Mouse (Mus musculus): ENCODE measurements around the gene Fam43b. TPM values are rescaled to one million over a fixed set of nuclear protein-coding genes. Genes with fewer than 3 reads are reported as not detected.

Gene Fam43b
- polyA plus RNA-seq, 1 experiment from 2014 or later: 1.3 TPM

- ATAC-seq (ENCODE audit: low FRiP score, low read depth): no peak
- peaks cover 14% of the 10 kb centered on the region for H3K27me3 ChIP-seq (replicated peaks)
- 58% methylated on average over 5 of the region's 5 CpGs for WGBS
- no peak overlapping the region for H3K4me3 ChIP-seq
- H3K36me3 ChIP-seq: no peaks in the 10 kb centered on the region
- H3K9ac ChIP-seq: no peak overlapping the region
- H3K4me1 ChIP-seq: peaks cover 4% of the 10 kb centered on the region; the same call in 1 of the 2 replicates
- H3K9me3 ChIP-seq: no peaks in the 10 kb centered on the region
- H3K27ac ChIP-seq: no peak overlapping the region
- no peak overlapping the region for H3K4me2 ChIP-seq (replicated peaks)
These were observed 20.1 kb upstream of the Fam43b start for GRCm38 (mm10) chr4:138416414-138416813.

DNA sequence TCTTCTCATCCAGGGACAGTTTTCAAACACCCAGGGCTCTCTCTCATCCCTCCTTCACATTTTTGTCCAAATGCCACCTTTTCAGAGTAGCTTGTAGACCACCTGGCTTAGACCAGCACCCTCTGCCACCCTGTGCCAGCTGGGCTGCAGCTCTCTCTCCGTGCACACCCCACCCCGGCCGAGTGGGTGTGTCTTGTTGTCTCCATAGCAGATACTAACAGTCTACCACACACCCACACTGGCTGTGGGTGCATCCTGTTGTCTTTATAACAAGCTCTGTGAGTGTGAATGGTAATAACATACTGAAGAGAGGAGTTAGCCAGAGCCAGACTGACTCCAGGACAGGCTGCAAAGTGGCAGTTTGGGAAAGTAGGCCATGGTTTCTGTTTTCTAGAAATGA lies 19.7 kb upstream of the Fam43b start:
- H3K4me1 ChIP-seq: peaks cover 4% of the 10 kb centered on the region; the same call in 1 of the 2 replicates
- H3K27ac ChIP-seq: no peak overlapping the region
- H3K9me3 ChIP-seq: no peaks in the 10 kb centered on the region
- no peak for ATAC-seq (ENCODE audit: low FRiP score, low read depth)
- H3K27me3 ChIP-seq (replicated peaks): peaks cover 18% of the 10 kb centered on the region
- WGBS: 78% methylated on average over 3 of the region's 3 CpGs
- no peak overlapping the region for H3K9ac ChIP-seq
- no peaks in the 10 kb centered on the region for H3K36me3 ChIP-seq
- no peak overlapping the region for H3K4me3 ChIP-seq
- no peak overlapping the region for H3K4me2 ChIP-seq (replicated peaks)

DNA sequence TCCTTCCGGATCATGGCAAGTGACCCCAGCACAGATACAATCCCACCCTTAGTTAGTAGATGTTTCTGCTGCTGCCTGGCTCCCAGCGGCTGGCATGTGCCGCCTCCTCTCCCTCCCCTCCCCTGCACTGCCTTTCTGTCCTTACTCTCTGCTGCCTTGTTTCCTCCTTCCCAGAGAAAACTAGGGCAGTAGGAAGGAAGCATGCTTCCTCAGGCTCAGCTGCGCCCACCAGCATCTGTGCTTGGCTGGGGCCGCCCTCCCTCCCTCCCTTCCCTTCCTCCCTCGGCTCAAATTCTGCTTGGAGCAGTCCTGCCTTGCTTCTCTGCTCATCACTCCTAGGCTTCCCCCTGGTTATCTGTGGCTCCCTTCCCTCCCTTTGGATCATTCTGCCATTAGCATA lies 18.4 kb upstream of the Fam43b start:
- Histone ChIP-seq H3K9ac (no peak overlapping the region), H3K27me3 (replicated peaks) (peaks cover 20% of the 10 kb centered on the region), H3K4me1 (peaks cover 4% of the 10 kb centered on the region; the same call in 1 of the 2 replicates), H3K4me2 (replicated peaks) (no peak overlapping the region), H3K9me3 (no peaks in the 10 kb centered on the region), H3K27ac (no peak overlapping the region), H3K4me3 (no peak overlapping the region), H3K36me3 (no peaks in the 10 kb centered on the region)
- WGBS: 30% methylated on average over 5 of the region's 6 CpGs
- ATAC-seq (ENCODE audit: low FRiP score, low read depth): no peak

GRCm38 (mm10) chr4:138411504-138412121 lies 15.3 kb upstream of the Fam43b start:
- H3K4me1 ChIP-seq: peaks cover 4% of the 10 kb centered on the region; the same call in 1 of the 2 replicates
- no peak for ATAC-seq (ENCODE audit: low FRiP score, low read depth)
- WGBS: 55% methylated on average over 7 of the region's 7 CpGs

DNA sequence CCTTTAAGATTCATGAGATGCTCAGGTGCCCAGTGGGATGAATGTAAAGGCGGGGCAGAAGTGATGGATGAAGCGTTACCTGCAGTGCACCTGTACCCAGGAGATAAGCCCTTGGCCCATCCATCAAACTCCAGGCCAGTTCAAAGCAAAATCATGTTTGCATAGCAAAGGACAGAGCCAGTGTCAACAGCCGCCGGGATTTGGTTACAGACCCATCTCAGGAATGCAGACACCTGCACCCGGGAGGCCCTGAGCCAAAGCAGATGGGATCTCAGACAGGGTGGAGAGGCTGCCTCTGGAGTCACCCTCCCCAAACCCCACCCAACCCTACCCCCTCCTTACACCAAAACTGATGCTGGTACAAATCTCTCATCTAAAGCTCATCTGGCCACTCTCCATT lies 14.7 kb upstream of the Fam43b start:
- Histone ChIP-seq H3K4me3 (no peak overlapping the region), H3K4me2 (replicated peaks) (no peak overlapping the region), H3K27ac (no peak overlapping the region), H3K9me3 (no peaks in the 10 kb centered on the region), H3K4me1 (peaks cover 4% of the 10 kb centered on the region; the same call in 1 of the 2 replicates), H3K36me3 (no peaks in the 10 kb centered on the region), H3K9ac (no peak overlapping the region), H3K27me3 (replicated peaks) (peaks cover 19% of the 10 kb centered on the region)
- WGBS: 12% methylated on average over 5 of the region's 5 CpGs
- ATAC-seq (ENCODE audit: low FRiP score, low read depth): no peak

More at GRCm38 (mm10) chr4:138411504-138412121, 15.3 kb upstream of the Fam43b start:
- Histone ChIP-seq H3K9me3 (no peaks in the 10 kb centered on the region), H3K4me3 (no peak overlapping the region), H3K27ac (no peak overlapping the region), H3K36me3 (no peaks in the 10 kb centered on the region), H3K27me3 (replicated peaks) (peaks cover 20% of the 10 kb centered on the region), H3K4me2 (replicated peaks) (no peak overlapping the region), H3K9ac (no peak overlapping the region)

DNA sequence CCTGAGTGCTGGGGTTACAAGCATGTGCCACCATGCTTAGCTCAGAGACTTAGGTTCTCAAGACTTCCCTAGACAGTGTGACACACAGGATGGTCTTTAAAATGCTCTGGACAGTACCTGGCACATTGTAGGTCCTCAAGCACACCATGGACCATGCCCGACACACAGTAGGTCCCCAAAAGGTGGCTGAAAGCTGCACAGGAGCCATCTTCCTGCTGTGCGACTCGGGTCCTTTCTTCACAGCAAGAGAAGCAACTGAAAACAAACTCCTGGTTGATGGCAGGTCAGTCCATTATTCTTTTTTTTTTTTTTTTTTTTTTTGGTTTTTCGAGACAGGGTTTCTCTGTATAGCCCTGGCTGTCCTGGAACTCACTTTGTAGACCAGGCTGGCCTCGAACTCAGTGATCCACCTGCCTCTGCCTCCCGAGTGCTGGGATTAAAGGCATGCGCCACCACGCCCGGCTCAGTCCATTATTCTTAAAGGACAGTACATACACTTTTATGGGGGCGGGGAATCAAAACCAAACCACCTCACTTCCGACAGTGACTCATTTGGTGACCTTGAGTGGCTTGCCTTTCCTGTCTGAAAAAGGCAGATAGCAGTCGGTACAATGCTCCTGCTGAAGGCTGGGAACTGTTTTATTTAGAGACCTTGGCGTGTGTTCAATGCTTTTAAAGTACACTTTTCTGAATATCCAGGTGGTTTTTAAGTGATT lies 11.3 kb upstream of the Fam43b start:
- H3K36me3 ChIP-seq: no peaks in the 10 kb centered on the region
- no peaks in the 10 kb centered on the region for H3K9me3 ChIP-seq
- ATAC-seq (ENCODE audit: low FRiP score, low read depth): no peak
- H3K9ac ChIP-seq: no peak overlapping the region
- no peak overlapping the region for H3K4me2 ChIP-seq (replicated peaks)
- 88% methylated on average over 12 of the region's 13 CpGs for WGBS
- no peak overlapping the region for H3K27ac ChIP-seq
- H3K4me1 ChIP-seq: no peaks in the 10 kb centered on the region
- H3K4me3 ChIP-seq: no peak overlapping the region
- H3K27me3 ChIP-seq (replicated peaks): peaks cover 8% of the 10 kb centered on the region

GRCm38 (mm10) chr4:138404806-138405205 lies 8.5 kb upstream of the Fam43b start:
- ATAC-seq (ENCODE audit: low FRiP score, low read depth): no peak
- Histone ChIP-seq H3K27ac (no peak overlapping the region), H3K4me2 (replicated peaks) (no peak overlapping the region), H3K9ac (no peak overlapping the region), H3K4me1 (no peaks in the 10 kb centered on the region), H3K9me3 (no peaks in the 10 kb centered on the region), H3K36me3 (no peaks in the 10 kb centered on the region), H3K27me3 (replicated peaks) (no peaks in the 10 kb centered on the region; the same call in 1 of the 2 replicates), H3K4me3 (no peak overlapping the region)
- 4% methylated on average over 2 of the region's 2 CpGs for WGBS

DNA sequence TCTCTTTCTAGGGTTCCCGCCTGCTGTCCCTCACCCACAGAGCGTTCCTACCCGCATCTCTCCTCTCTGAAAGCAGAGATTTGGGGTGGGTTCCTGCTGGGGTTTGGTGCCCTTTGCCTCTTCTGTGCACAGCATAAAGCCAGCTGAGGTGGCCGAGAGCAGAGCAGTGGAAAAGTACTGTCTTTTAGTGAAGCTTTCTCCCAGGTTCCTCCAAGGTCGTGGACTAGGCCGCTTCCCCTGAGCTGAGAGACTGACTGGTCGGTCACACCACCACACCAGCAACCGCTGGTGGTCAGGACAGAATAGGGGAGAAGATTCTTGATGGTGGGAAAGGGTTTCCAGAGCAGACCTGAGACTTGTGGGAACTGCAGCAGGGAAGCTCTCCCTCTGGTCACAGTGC lies 383 bp upstream of the Fam43b start:
- Histone ChIP-seq H3K4me1 (peaks cover 13% of the 10 kb centered on the region), H3K4me2 (replicated peaks) (peak overlapping the region; percentile 65), H3K9me3 (0 out of 2 replicates have a peak, but pooled peaks cover 3% of the 10 kb centered on the region), H3K27me3 (replicated peaks) (peaks cover 68% of the 10 kb centered on the region), H3K36me3 (no peaks in the 10 kb centered on the region), H3K27ac (no peak overlapping the region), H3K4me3 (peak overlapping the region; percentile 31; the same call in 1 of the 2 replicates), H3K9ac (no peak overlapping the region)
- ATAC-seq (ENCODE audit: low FRiP score, low read depth): no peak
- 3% methylated on average over 8 of the region's 8 CpGs for WGBS

DNA sequence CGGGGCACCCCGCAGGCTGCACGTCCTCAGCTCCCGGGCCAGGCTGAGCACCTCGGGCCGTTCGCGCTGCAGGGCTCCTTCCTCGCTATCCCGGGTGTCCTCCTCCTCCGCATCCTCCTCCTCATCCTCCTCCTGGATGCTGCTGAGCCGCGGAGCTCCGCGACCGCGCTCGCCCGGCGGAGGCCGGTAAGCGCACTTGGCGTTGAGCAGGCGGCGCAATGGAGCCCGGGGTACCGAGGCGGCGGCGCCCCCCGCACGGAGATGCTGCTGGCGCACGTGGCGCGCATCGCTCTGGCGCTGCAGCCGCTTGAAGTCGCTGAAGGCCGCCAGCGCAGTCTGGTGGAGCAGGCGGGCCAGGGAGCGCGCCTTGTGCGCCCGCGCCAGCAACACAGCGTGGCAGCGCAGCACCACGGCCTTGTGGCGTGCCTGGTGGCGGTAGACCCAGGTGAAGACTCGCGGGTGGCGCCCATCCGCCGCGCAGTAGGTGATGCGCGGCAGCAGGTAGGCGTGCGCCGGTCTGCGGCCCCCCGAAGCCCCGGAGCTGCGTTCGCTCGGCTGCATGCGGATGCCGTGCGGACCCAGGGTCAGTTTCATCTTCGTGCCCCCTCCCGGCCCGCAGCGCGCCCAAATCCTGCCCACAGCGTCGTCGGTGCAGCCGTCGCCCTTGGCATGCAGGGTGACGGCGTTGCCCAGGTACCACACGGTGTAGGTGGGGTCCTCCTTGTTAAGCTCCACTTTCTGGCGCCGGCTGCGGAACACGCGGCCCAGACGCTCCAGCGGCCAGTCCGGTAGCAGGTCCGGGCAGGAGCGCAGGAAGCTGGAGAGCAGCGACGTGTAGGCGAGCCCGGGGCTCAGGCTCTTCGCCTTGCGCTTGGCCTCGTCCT lies 999 bp downstream of the Fam43b start:
- Histone ChIP-seq H3K27me3 (replicated peaks) (peaks cover 68% of the 10 kb centered on the region), H3K9me3 (0 out of 2 replicates have a peak, but pooled peaks cover 3% of the 10 kb centered on the region), H3K36me3 (no peaks in the 10 kb centered on the region), H3K4me1 (peaks cover 13% of the 10 kb centered on the region), H3K9ac (peak overlapping the region; percentile 40; the same call in 1 of the 2 replicates), H3K4me2 (replicated peaks) (peak overlapping the region; percentile 65), H3K4me3 (peak overlapping the region; percentile 31), H3K27ac (no peak overlapping the region)
- ATAC-seq (ENCODE audit: low FRiP score, low read depth): no peak
- WGBS: under 1% methylated on average over 99 of the region's 103 CpGs

DNA sequence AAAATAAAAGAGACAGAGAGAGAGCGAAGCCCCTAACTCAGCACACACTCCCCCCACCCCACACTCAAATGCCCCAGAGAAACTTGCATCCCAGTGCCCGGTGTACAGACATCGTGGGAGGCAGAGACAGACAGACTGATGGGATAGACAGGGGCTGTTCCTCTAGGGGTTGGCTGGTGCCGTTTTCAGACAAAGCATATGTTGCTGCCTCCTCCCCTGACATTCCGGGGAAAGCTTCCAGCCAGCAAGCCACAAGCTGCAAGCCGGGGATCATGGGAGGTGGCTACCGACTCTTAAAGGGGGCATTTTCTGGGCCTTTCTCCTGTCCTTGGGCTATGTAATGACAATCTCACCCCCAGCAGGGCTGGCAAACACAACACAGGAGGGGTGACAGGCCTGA lies 2.6 kb downstream of the Fam43b start:
- Histone ChIP-seq H3K27ac (no peak overlapping the region), H3K36me3 (no peaks in the 10 kb centered on the region), H3K4me1 (peaks cover 13% of the 10 kb centered on the region), H3K4me3 (no peak overlapping the region), H3K27me3 (replicated peaks) (peaks cover 66% of the 10 kb centered on the region), H3K9me3 (0 out of 2 replicates have a peak, but pooled peaks cover 3% of the 10 kb centered on the region), H3K4me2 (replicated peaks) (no peak overlapping the region), H3K9ac (no peak overlapping the region)
- no peak for ATAC-seq (ENCODE audit: low FRiP score, low read depth)
- 66% methylated on average over 7 of the region's 7 CpGs for WGBS

- ATAC-seq (ENCODE audit: low FRiP score, low read depth): no peak
- Histone ChIP-seq H3K9ac (no peak overlapping the region), H3K27me3 (replicated peaks) (no peaks in the 10 kb centered on the region), H3K36me3 (no peaks in the 10 kb centered on the region), H3K9me3 (no peaks in the 10 kb centered on the region), H3K4me2 (replicated peaks) (no peak overlapping the region), H3K27ac (no peak overlapping the region), H3K4me1 (peaks cover 13% of the 10 kb centered on the region), H3K4me3 (no peak overlapping the region)
- 56% methylated on average over 4 of the region's 4 CpGs for WGBS
These were observed 12.5 kb downstream of the Fam43b start for GRCm38 (mm10) chr4:138383789-138384188.

DNA sequence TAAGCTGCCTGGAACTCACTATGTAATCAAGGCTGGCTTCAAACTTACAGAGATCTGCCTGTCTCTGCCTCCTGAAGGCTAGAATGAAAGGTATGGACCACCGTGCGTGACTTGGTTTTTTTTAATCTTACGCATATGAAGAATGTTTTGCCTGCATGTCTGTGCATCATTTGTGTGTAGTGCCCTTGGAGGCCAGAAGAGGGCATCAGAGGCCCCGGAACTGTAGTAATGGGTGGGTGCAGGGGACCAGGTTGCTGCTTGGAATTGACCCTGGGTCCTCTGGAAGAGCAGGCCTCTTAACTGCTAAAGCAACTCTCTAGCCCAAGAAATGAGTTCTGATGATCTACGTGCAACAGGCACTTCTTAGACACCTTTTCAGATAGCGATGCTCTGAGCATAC lies 13.9 kb downstream of the Fam43b start:
- Histone ChIP-seq H3K27me3 (replicated peaks) (no peaks in the 10 kb centered on the region), H3K36me3 (no peaks in the 10 kb centered on the region), H3K27ac (no peak overlapping the region), H3K4me1 (peaks cover 13% of the 10 kb centered on the region), H3K9me3 (no peaks in the 10 kb centered on the region), H3K9ac (no peak overlapping the region), H3K4me3 (no peak overlapping the region), H3K4me2 (replicated peaks) (no peak overlapping the region)
- 76% methylated on average over 6 of the region's 6 CpGs for WGBS
- ATAC-seq (ENCODE audit: low FRiP score, low read depth): no peak
